Mouse (Mus musculus): ENCODE measurements around the gene Tspan9.

DNA sequence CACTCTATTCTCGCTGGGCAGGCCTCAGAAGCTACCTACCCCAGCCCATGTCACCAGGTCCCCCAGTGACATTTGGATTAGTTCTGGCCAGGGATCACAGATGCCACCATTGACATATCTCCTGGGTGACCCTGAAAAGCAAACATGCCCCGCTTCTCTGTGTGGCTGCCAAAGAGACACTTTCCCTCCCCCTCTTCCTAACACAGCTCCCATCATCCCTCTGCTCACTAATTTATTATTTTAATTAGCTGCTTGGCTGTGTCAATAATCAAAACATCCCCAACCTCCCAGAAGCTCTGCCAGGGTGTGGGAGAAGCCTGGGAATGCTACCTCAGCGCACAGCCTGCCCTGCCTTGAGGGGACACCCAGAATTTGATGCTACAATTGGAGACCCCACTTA, 226.4 kb downstream of the Tspan9 start:
- TF ChIP-seq CTCF (IDR thresholded peaks at IDR 0.05; ENCODE audit: low read depth, low read length) (no peak), POLR2A (IDR thresholded peaks at IDR 0.05; ENCODE audit: extremely low read depth, insufficient read depth, low read length) (no peak)
